Mouse (Mus musculus) erythroid progenitor cell, adult 5-6 weeks (primary cell): ENCODE measurements around the gene Mier1. TPM values are rescaled to one million over a fixed set of nuclear protein-coding genes. Genes with fewer than 3 reads are reported as not detected.

Experiments used
- total RNA-seq, 2 experiments: library from RNA; stranded (forward) in 1 of 2; stranded (reverse) in 1 of 2; fragments of 150-400 nt in 1 of 2; fragments of 186-747, 209-891 nt in 1 of 2; gene quantifications; 2 replicates each; pipeline versions ENCODE4 v1.2.3 to v1.2.4; 2015 to 2017; ENCODE audit warnings: low replicate concordance in 2 of 2

Gene Mier1
- total RNA-seq, 2 experiments from 2014 or later: 151 to 164 TPM

Other genes starting within 250 kb of the Mier1 start
- gene Tctex1d1, start 135.8 kb upstream of the Mier1 start, total RNA-seq (2015; ENCODE audit: low replicate concordance): 3.2 TPM in 1 of 2 replicates, not detected in the other
- gene Tctex1d1, start 135.8 kb upstream of the Mier1 start, total RNA-seq (2017; ENCODE audit: low replicate concordance): not detected in 2 replicates
- gene Insl5, start 87.5 kb upstream of the Mier1 start, total RNA-seq (2015; ENCODE audit: low replicate concordance): not detected in 2 replicates
- not detected in 2 replicates for gene Insl5, start 87.5 kb upstream of the Mier1 start, total RNA-seq (2017; ENCODE audit: low replicate concordance)
- 0.72 and 1.7 TPM in 2 replicates for gene Wdr78, start 165 bp downstream of the Mier1 start, total RNA-seq (2015; ENCODE audit: low replicate concordance)
- gene Wdr78, start 165 bp downstream of the Mier1 start, total RNA-seq (2017; ENCODE audit: low replicate concordance): 1.6 and 4.2 TPM in 2 replicates
- 21.6 and 37.3 TPM in 2 replicates for gene Slc35d1, start 100.8 kb downstream of the Mier1 start, total RNA-seq (2015; ENCODE audit: low replicate concordance)
- gene Slc35d1, start 100.8 kb downstream of the Mier1 start, total RNA-seq (2017; ENCODE audit: low replicate concordance): 5.9 and 8.7 TPM in 2 replicates
- gene 4921539E11Rik, start 176.5 kb downstream of the Mier1 start, total RNA-seq (2015; ENCODE audit: low replicate concordance): not detected in 2 replicates
- gene 4921539E11Rik, start 176.5 kb downstream of the Mier1 start, total RNA-seq (2017; ENCODE audit: low replicate concordance): not detected in 2 replicates
- gene Oma1, start 199.4 kb downstream of the Mier1 start, total RNA-seq (2015; ENCODE audit: low replicate concordance): 2.5 TPM in 2 replicates
- gene Oma1, start 199.4 kb downstream of the Mier1 start, total RNA-seq (2017; ENCODE audit: low replicate concordance): 9.6 and 12.8 TPM in 2 replicates